Mouse (Mus musculus): ENCODE results near the gene Parvg. TPM values are rescaled to one million over a fixed set of nuclear protein-coding genes. Genes with fewer than 3 reads are reported as not detected.

Gene Parvg
- polyA plus RNA-seq, 1 experiment from 2014 or later = 5.4 TPM

DNA sequence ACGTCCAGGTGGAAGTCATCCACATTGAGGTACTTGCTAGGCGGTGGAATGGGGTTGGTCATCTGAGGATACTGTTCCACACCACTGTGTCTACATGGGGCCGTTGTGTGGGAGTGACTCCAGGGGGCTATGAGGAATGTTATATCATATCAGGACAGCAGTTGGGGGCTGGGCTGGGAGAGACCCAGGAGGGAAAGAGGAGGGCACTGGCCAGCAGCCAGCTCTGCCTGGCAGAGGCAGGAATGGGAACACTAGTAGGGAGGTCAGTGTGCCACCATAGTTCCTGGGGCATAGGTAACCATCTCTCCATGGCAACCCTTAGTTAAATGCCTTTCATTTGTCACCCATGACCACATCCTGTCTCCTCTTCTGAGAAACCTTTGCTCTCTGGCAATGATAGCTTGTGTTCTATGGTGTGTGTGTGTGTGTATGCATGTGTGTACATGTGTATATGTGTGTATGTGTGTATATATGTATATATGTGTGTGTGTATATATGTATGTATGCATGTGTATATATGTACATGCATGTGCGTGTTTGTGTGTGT lies 7.3 kb downstream of the Parvg start:
- WGBS = 61% methylated on average over 4 of the region's 4 CpGs
- no peaks in the 10 kb centered on the region for H3K36me3 ChIP-seq
- H3K4me1 ChIP-seq = no peaks in the 10 kb centered on the region
- no peaks in the 10 kb centered on the region for H3K9me3 ChIP-seq
- no peak overlapping the region for H3K27ac ChIP-seq
- ATAC-seq (ENCODE audit: borderline replicate concordance, extremely low read depth, low FRiP score, low TSS enrichment) = no peak
- H3K27me3 ChIP-seq = no peaks in the 10 kb centered on the region
- no peak overlapping the region for H3K4me2 ChIP-seq
- H3K9ac ChIP-seq = no peak overlapping the region
- H3K4me3 ChIP-seq = no peak overlapping the region

DNA sequence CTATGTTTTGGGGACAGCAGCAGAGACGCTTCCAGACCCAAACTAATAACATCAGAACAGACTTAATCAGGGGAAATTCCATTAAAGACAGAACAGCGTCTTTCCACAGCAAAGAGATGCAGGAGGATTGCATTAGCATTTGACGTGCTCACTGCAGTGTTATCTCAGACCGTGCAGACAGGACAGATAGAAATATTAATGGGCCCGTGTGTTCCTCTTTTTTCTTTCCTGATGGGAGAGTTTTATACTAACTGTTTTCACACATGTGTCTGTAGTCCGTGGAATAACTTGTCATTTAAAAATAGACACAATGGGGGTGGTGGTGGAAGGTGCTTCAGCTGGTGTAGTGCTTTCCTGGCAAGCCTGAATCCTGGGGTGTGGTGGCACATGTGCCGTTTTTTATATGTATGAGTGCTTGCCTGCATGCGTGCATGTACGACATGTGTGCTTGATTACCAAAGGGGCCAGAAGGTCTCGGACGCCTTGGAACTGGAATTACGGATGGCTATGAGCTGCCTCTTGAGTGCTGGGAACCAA lies 12.5 kb downstream of the Parvg start:
- no peak for ATAC-seq (ENCODE audit: borderline replicate concordance, extremely low read depth, low FRiP score, low TSS enrichment)
- no peak overlapping the region for H3K9ac ChIP-seq
- no peak overlapping the region for H3K4me2 ChIP-seq
- no peaks in the 10 kb centered on the region for H3K4me1 ChIP-seq
- H3K27me3 ChIP-seq = no peaks in the 10 kb centered on the region
- no peak overlapping the region for H3K4me3 ChIP-seq
- 63% methylated on average over 12 of the region's 12 CpGs for WGBS
- H3K36me3 ChIP-seq = no peaks in the 10 kb centered on the region
- no peaks in the 10 kb centered on the region for H3K9me3 ChIP-seq
- H3K27ac ChIP-seq = no peak overlapping the region

DNA sequence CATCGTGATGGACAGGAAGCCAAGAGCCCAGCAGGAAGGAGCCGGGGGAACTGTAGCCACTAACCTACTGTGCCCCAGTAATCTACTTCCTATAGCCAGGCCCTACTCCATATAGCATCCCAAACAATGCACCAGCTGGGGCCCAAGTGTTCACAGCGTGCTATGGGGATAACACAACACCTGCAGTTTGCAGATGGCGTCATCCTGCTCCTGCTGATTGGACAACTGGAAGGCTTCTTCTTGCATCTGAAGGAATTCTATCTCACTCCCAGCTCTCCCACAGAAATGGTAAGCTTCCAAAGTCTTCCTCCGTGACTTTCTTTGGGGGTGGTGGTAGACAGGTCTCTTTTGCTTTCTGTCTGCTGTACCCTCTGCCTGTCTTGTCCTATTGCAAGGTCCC lies 13.8 kb downstream of the Parvg start:
- no peaks in the 10 kb centered on the region for H3K27me3 ChIP-seq
- H3K9me3 ChIP-seq = no peaks in the 10 kb centered on the region
- H3K4me3 ChIP-seq = no peak overlapping the region
- no peak overlapping the region for H3K9ac ChIP-seq
- 66% methylated on average over 5 of the region's 5 CpGs for WGBS
- no peaks in the 10 kb centered on the region for H3K4me1 ChIP-seq
- no peak overlapping the region for H3K4me2 ChIP-seq
- no peaks in the 10 kb centered on the region for H3K36me3 ChIP-seq
- H3K27ac ChIP-seq = no peak overlapping the region
- no peak for ATAC-seq (ENCODE audit: borderline replicate concordance, extremely low read depth, low FRiP score, low TSS enrichment)

- Histone ChIP-seq H3K9me3 (no peaks in the 10 kb centered on the region), H3K4me1 (no peaks in the 10 kb centered on the region), H3K36me3 (no peaks in the 10 kb centered on the region), H3K4me2 (no peak overlapping the region), H3K9ac (no peak overlapping the region), H3K27ac (no peak overlapping the region), H3K4me3 (no peak overlapping the region), H3K27me3 (no peaks in the 10 kb centered on the region)
- no peak for ATAC-seq (ENCODE audit: borderline replicate concordance, extremely low read depth, low FRiP score, low TSS enrichment)
- WGBS = 38% methylated on average over 2 of the region's 2 CpGs
These were observed 17.1 kb downstream of the Parvg start for GRCm38 (mm10) chr15:84340926-84341325.

- Histone ChIP-seq H3K27me3 (no peaks in the 10 kb centered on the region), H3K4me1 (peaks cover 17% of the 10 kb centered on the region), H3K36me3 (no peaks in the 10 kb centered on the region), H3K9ac (no peak overlapping the region), H3K4me2 (no peak overlapping the region), H3K4me3 (no peak overlapping the region), H3K9me3 (no peaks in the 10 kb centered on the region), H3K27ac (no peak overlapping the region)
- WGBS = 91% methylated on average over 4 of the region's 4 CpGs
- no peak for ATAC-seq (ENCODE audit: borderline replicate concordance, extremely low read depth, low FRiP score, low TSS enrichment)
These were observed 24.9 kb downstream of the Parvg start for GRCm38 (mm10) chr15:84348769-84349168.

GRCm38 (mm10) chr15:84349915-84350738 lies 26.3 kb downstream of the Parvg start:
- Histone ChIP-seq H3K4me2 (no peak overlapping the region), H3K4me1 (peaks cover 17% of the 10 kb centered on the region), H3K27ac (no peak overlapping the region), H3K4me3 (no peak overlapping the region), H3K36me3 (no peaks in the 10 kb centered on the region), H3K9ac (no peak overlapping the region), H3K27me3 (no peaks in the 10 kb centered on the region), H3K9me3 (no peaks in the 10 kb centered on the region)
- WGBS = 36% methylated on average over 14 of the region's 14 CpGs
- no peak for ATAC-seq (ENCODE audit: borderline replicate concordance, extremely low read depth, low FRiP score, low TSS enrichment)

GRCm38 (mm10) chr15:84351342-84351741 lies 27.5 kb downstream of the Parvg start:
- no peaks in the 10 kb centered on the region for H3K27me3 ChIP-seq
- no peak overlapping the region for H3K9ac ChIP-seq
- H3K36me3 ChIP-seq = no peaks in the 10 kb centered on the region
- H3K4me3 ChIP-seq = no peak overlapping the region
- 75% methylated on average over 7 of the region's 7 CpGs for WGBS
- ATAC-seq (ENCODE audit: borderline replicate concordance, extremely low read depth, low FRiP score, low TSS enrichment) = no peak
- peak overlapping the region; percentile 56 for H3K27ac ChIP-seq
- H3K4me2 ChIP-seq = no peak overlapping the region
- H3K9me3 ChIP-seq = no peaks in the 10 kb centered on the region
- H3K4me1 ChIP-seq = peaks cover 17% of the 10 kb centered on the region

DNA sequence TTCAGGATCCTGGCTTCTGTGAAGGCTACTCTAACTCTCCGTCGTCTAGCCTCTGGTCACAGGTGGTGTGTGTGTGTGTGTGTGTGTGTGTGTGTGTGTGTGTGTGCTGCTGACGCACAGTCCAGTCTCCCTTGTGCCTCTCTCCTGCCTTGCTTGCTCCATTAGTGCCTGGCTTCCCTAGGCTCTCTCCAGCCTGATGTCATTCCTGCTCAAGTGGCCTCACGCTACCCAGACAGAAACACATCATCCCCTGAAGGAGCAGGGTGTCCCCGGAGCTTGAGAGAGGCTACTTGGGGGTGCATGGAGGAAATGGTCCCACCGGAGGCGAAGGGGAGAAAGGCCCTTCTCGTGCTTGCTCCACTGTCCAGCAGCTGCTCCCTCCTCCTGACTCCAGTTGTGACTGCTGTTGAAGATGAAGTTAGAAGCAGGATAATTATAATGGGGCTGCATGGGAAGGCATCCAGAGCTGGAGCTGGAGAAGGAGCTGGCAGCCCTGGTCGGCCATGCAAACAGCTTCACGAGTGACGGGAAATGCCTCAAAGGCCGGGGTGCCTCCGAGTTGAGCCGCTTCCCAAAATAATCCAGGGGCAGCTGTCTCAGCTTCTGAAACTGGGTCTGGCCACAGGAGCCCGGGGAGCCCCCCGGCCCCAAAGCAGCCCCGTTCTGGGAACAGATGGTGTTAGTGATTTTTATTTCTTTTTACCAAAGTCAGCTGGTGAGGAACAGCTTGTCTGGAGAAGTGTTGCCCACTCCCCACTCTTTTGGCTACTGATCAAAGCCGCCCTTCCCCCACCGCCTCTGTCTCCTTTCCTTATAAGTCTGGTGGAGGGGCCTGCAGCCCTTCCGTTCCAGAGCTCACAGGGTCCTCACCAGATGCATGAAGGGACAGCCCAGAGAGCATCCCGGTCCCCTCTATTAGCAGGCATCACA lies 28.4 kb downstream of the Parvg start:
- peak; percentile 70 for ATAC-seq (ENCODE audit: borderline replicate concordance, extremely low read depth, low FRiP score, low TSS enrichment)

GRCm38 (mm10) chr15:84355081-84355480 lies 31.3 kb downstream of the Parvg start:
- Histone ChIP-seq H3K27me3 (no peaks in the 10 kb centered on the region), H3K9ac (no peak overlapping the region), H3K27ac (no peak overlapping the region), H3K9me3 (no peaks in the 10 kb centered on the region), H3K4me2 (no peak overlapping the region), H3K4me1 (peaks cover 17% of the 10 kb centered on the region), H3K4me3 (no peak overlapping the region), H3K36me3 (no peaks in the 10 kb centered on the region)
- ATAC-seq (ENCODE audit: borderline replicate concordance, extremely low read depth, low FRiP score, low TSS enrichment) = no peak
- WGBS = 64% methylated on average over 5 of the region's 5 CpGs

More for the DNA sequence above, 28.4 kb downstream of the Parvg start:
- H3K9ac ChIP-seq = no peak overlapping the region
- no peaks in the 10 kb centered on the region for H3K9me3 ChIP-seq
- H3K27ac ChIP-seq = peak overlapping the region; percentile 56
- no peaks in the 10 kb centered on the region for H3K36me3 ChIP-seq
- H3K4me1 ChIP-seq = peaks cover 17% of the 10 kb centered on the region
- no peak overlapping the region for H3K4me3 ChIP-seq
- no peaks in the 10 kb centered on the region for H3K27me3 ChIP-seq
- WGBS = 40% methylated on average over 21 of the region's 21 CpGs
- H3K4me2 ChIP-seq = no peak overlapping the region

DNA sequence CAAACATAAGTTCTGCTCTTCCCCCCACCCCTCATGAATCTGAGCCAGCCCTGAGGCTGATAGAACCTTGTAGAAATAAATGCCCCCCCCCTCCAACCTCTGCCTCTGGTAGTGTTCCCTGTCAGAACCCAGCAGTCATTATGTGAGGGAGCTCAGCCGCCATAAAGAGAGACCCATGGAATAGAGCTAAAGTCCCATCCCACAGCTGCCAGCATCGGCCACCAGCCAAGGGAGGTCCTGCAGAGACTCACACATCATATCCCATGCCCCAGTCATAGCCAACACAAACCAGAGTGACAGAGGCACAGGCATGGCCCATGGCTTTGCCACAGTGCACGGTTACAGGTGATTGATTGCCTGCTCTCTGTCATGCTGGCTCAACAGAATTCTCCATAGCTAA lies 40.9 kb downstream of the Parvg start:
- no peaks in the 10 kb centered on the region for H3K9me3 ChIP-seq
- H3K9ac ChIP-seq = no peak overlapping the region
- H3K4me2 ChIP-seq = no peak overlapping the region
- H3K36me3 ChIP-seq = no peaks in the 10 kb centered on the region
- H3K27ac ChIP-seq = no peak overlapping the region
- 68% methylated on average over 3 of the region's 3 CpGs for WGBS
- H3K4me3 ChIP-seq = no peak overlapping the region
- ATAC-seq (ENCODE audit: borderline replicate concordance, extremely low read depth, low FRiP score, low TSS enrichment) = no peak
- peaks cover 7% of the 10 kb centered on the region; the same call in 1 of the 2 replicates for H3K4me1 ChIP-seq
- no peaks in the 10 kb centered on the region for H3K27me3 ChIP-seq

- 50% methylated on average over 17 of the region's 17 CpGs for WGBS
- H3K4me3 ChIP-seq = no peak overlapping the region
- no peak overlapping the region for H3K4me2 ChIP-seq
- H3K9me3 ChIP-seq = no peaks in the 10 kb centered on the region
- no peak overlapping the region for H3K27ac ChIP-seq
- H3K36me3 ChIP-seq = no peaks in the 10 kb centered on the region
- no peak; the same call in 1 of the 2 replicates for ATAC-seq (ENCODE audit: borderline replicate concordance, extremely low read depth, low FRiP score, low TSS enrichment)
- no peak overlapping the region for H3K9ac ChIP-seq
- no peaks in the 10 kb centered on the region for H3K27me3 ChIP-seq
- peaks cover 3% of the 10 kb centered on the region; the same call in 1 of the 2 replicates for H3K4me1 ChIP-seq
These were observed 42.0 kb downstream of the Parvg start for GRCm38 (mm10) chr15:84365675-84366381.
